Mouse (Mus musculus) CH12.LX (cell line): ENCODE results near the gene Cars. TPM values are rescaled to one million over a fixed set of nuclear protein-coding genes. Genes with fewer than 3 reads are reported as not detected.

Source experiments
- DNase-seq: peaks from one replicate; pipeline ENCODE4 v3.0.0-alpha.2; 2013; ENCODE audit errors: extremely low read depth
- H3K27ac ChIP-seq: 2 replicates; pipeline ENCODE4 v1.5.1; 2012; ENCODE audit warnings: low read depth, mild to moderate bottlenecking, control low read depth, moderate library complexity; ENCODE audit not compliant: insufficient read depth
- H3K27me3 ChIP-seq: replicated peaks from 2 replicates; pipeline ENCODE3; 2012; ENCODE audit warnings: inconsistent platforms
- H3K36me3 ChIP-seq, 2 experiments: replicated peaks in 1 of 2; 2 replicates each; pipeline versions ENCODE3 to v1.6.1; 2012; ENCODE audit warnings: inconsistent platforms in 1 of 2, low read length in 1 of 2, mild to moderate bottlenecking in 1 of 2, mixed read lengths in 1 of 2, moderate library complexity in 1 of 2; ENCODE audit not compliant: control insufficient read depth in 1 of 2, insufficient read depth in 1 of 2
- H3K4me1 ChIP-seq, 2 experiments: 2 replicates each; pipeline ENCODE4 v1.6.1; 2012; ENCODE audit warnings: inconsistent platforms in 1 of 2, moderate library complexity in 1 of 2; ENCODE audit not compliant: insufficient read depth in 2 of 2, control insufficient read depth in 1 of 2
- H3K4me2 ChIP-seq: 2 replicates; pipeline ENCODE4 v1.6.1; 2012; ENCODE audit warnings: low read depth, mild to moderate bottlenecking, control low read depth; ENCODE audit not compliant: poor library complexity, insufficient read depth, severe bottlenecking
- H3K4me3 ChIP-seq, 3 experiments: fragments of 150-350 bp in 1 of 3; sonication (generic) in 1 of 3; replicated peaks in 1 of 3; 2 replicates each; pipeline versions ENCODE3 to v1.5.1; 2011 to 2012; ENCODE audit warnings: low read depth in 2 of 3, low read length in 2 of 3, mild to moderate bottlenecking in 2 of 3, moderate library complexity in 2 of 3, control low read depth in 1 of 3, improper control_type of control experiment in 1 of 3, inconsistent platforms in 1 of 3, mixed read lengths in 1 of 3; ENCODE audit not compliant: poor library complexity in 1 of 3
- H3K79me2 ChIP-seq: replicated peaks from 2 replicates; pipeline ENCODE4 v1.6.1; 2012; ENCODE audit warnings: mild to moderate bottlenecking, moderate library complexity; ENCODE audit not compliant: control insufficient read depth, poor library complexity, insufficient read depth, severe bottlenecking; ENCODE audit errors: extremely low read depth
- H3K9ac ChIP-seq: 2 replicates; pipeline ENCODE4 v1.6.1; 2012; ENCODE audit warnings: low read depth, mild to moderate bottlenecking, control low read depth, moderate library complexity; ENCODE audit not compliant: insufficient read depth
- H3K9me3 ChIP-seq: replicated peaks from 2 replicates; pipeline ENCODE3; 2012; ENCODE audit warnings: low read length, inconsistent platforms, mixed read lengths
- BHLHE40 ChIP-seq: IDR thresholded peaks from 2 replicates; pipeline ENCODE4 v1.6.1; 2011; ENCODE audit warnings: mild to moderate bottlenecking, low read depth, low read length, improper control_type of control experiment
- CHD2 ChIP-seq: IDR thresholded peaks from 2 replicates; pipeline ENCODE4 v1.6.1; 2011; ENCODE audit warnings: low read length, improper control_type of control experiment
- EP300 ChIP-seq: IDR thresholded peaks from 2 replicates; pipeline ENCODE4 v1.6.1; 2011; ENCODE audit warnings: low read length, improper control_type of control experiment
- ETS1 ChIP-seq: conservative IDR thresholded peaks from 2 replicates; pipeline ENCODE4 v1.6.1; 2012; ENCODE audit warnings: low read depth, mild to moderate bottlenecking, inconsistent platforms, low read length, improper control_type of control experiment, moderate library complexity
- GABPA ChIP-seq: IDR thresholded peaks from 2 replicates; pipeline ENCODE4 v1.6.1; 2012; ENCODE audit warnings: low read depth, low read length, improper control_type of control experiment, inconsistent platforms; ENCODE audit not compliant: insufficient replicate concordance
- IRF4 ChIP-seq: IDR thresholded peaks from 2 replicates; pipeline ENCODE4 v1.6.1; 2014; ENCODE audit warnings: low read depth, mild to moderate bottlenecking, inconsistent platforms, low read length, improper control_type of control experiment
- KAT2A ChIP-seq: IDR thresholded peaks from 2 replicates; pipeline ENCODE4 v1.6.1; 2012; ENCODE audit warnings: low read length, improper control_type of control experiment, inconsistent platforms; ENCODE audit not compliant: insufficient replicate concordance
- MAZ ChIP-seq: IDR thresholded peaks from 2 replicates; pipeline ENCODE4 v1.6.1; 2012; ENCODE audit warnings: low read depth, mild to moderate bottlenecking, inconsistent platforms, low read length, improper control_type of control experiment, moderate library complexity
- MEF2A ChIP-seq: IDR thresholded peaks from 2 replicates; pipeline ENCODE4 v1.6.1; 2014; ENCODE audit warnings: low read depth, mild to moderate bottlenecking, inconsistent platforms, low read length, improper control_type of control experiment, borderline replicate concordance
- NELFE ChIP-seq: IDR thresholded peaks from 2 replicates; pipeline ENCODE4 v1.6.1; 2011; ENCODE audit warnings: low read depth, low read length, improper control_type of control experiment
- RAD21 ChIP-seq: IDR thresholded peaks from 2 replicates; pipeline ENCODE4 v1.6.1; 2011; ENCODE audit warnings: low read depth, mild to moderate bottlenecking, low read length, improper control_type of control experiment, moderate library complexity
- RCOR1 ChIP-seq: conservative IDR thresholded peaks from 2 replicates; pipeline ENCODE4 v1.6.1; 2012; ENCODE audit warnings: low read depth, mild to moderate bottlenecking, inconsistent platforms, low read length, improper control_type of control experiment
- SIN3A ChIP-seq: IDR thresholded peaks from 2 replicates; pipeline ENCODE4 v1.6.1; 2012; ENCODE audit warnings: low read length, improper control_type of control experiment, inconsistent platforms
- SMC3 ChIP-seq: IDR thresholded peaks from 2 replicates; pipeline ENCODE4 v1.6.1; 2011; ENCODE audit warnings: low read depth, low read length, improper control_type of control experiment
- TCF12 ChIP-seq: IDR thresholded peaks from 2 replicates; pipeline ENCODE4 v1.6.1; 2014; ENCODE audit warnings: low read depth, mild to moderate bottlenecking, inconsistent platforms, low read length, improper control_type of control experiment
- UBTF ChIP-seq: IDR thresholded peaks from 2 replicates; pipeline ENCODE4 v1.6.1; 2012; ENCODE audit warnings: low read depth, mild to moderate bottlenecking, inconsistent platforms, low read length, improper control_type of control experiment, moderate library complexity
- USF1 ChIP-seq: IDR thresholded peaks from 2 replicates; pipeline ENCODE4 v1.6.1; 2014; ENCODE audit warnings: low read depth, mild to moderate bottlenecking, inconsistent platforms, low read length, improper control_type of control experiment
- ZC3H11A ChIP-seq: IDR thresholded peaks from 2 replicates; pipeline ENCODE4 v1.6.1; 2012; ENCODE audit warnings: low read depth, mild to moderate bottlenecking, inconsistent platforms, low read length, improper control_type of control experiment
- ZKSCAN1 ChIP-seq: IDR thresholded peaks from 2 replicates; pipeline ENCODE4 v1.6.1; 2012; ENCODE audit warnings: low read depth, inconsistent platforms, low read length, improper control_type of control experiment, borderline replicate concordance
- ZNF384 ChIP-seq: IDR thresholded peaks from 2 replicates; pipeline ENCODE4 v1.6.1; 2012; ENCODE audit warnings: low read depth, low read length, improper control_type of control experiment, inconsistent platforms
- dilution Hi-C: fragments of 300-500 bp; cut with MboI; formaldehyde crosslinking; loops from 2 replicates; pipeline ENCODE4 v1.14.3; 2020; ENCODE audit warnings: low sequenced_read_pairs; ENCODE audit not compliant: extremely low pct_unique_long_range_greater_than_20kb, extremely low pct_ligation_motif_present
- in situ Hi-C: fragments of 300-500 bp; cut with MboI; formaldehyde crosslinking; loops from 3 replicates; pipeline ENCODE4 v1.14.3; 2019; ENCODE audit warnings: low sequenced_read_pairs, low pct_ligation_motif_present, low pct_unique_long_range_greater_than_20kb, mixed read lengths
- polyA plus RNA-seq: library from polyadenylated mRNA; unstranded; fragments of >175 nt; gene quantifications from 2 replicates; pipeline ENCODE4 v1.2.1, GENCODE M21; 2012; ENCODE audit warnings: low read depth; ENCODE audit not compliant: insufficient read length
- total RNA-seq, 2 experiments: library from RNA; depleted of rRNA; stranded (reverse); fragments of 300-350 nt in 1 of 2; fragments of >200 nt in 1 of 2; gene quantifications; 2 replicates each; pipeline ENCODE4 v1.2.3; 2012 to 2014

Cars gene
- total and polyA plus RNA-seq, 3 experiments: 118 to 222 (median 170) TPM

GRCm38 (mm10) chr7:143514416-143514768 lies 85.5 kb downstream of the Cars start:
- no peak overlapping the region for H3K27ac ChIP-seq
- in situ Hi-C loops (no loop called here), dilution Hi-C loops (no loop called here)
- H3K4me3 ChIP-seq: no peak overlapping the region
- H3K4me2 ChIP-seq: no peak overlapping the region
- H3K4me1 ChIP-seq: no peaks in the 10 kb centered on the region
- H3K36me3 ChIP-seq: peaks cover 56 to 75% of the 10 kb centered on the region in 2 experiments
- DNase-seq: no peak
- no peaks in the 10 kb centered on the region for H3K9me3 ChIP-seq
- H3K79me2 ChIP-seq: no peaks in the 10 kb centered on the region
- no peaks in the 10 kb centered on the region for H3K27me3 ChIP-seq
- TF ChIP-seq NELFE (no peak), SIN3A (no peak), BHLHE40 (no peak), ETS1 (no peak), MAZ (no peak), KAT2A (no peak), CHD2 (no peak), EP300 (no peak), GABPA (no peak)
- no peak overlapping the region for H3K9ac ChIP-seq

GRCm38 (mm10) chr7:143513763-143514415 lies 86.0 kb downstream of the Cars start:
- H3K4me3 ChIP-seq: no peak overlapping the region
- H3K9me3 ChIP-seq: no peaks in the 10 kb centered on the region
- H3K9ac ChIP-seq: no peak overlapping the region
- H3K36me3 ChIP-seq: peaks cover 51 to 70% of the 10 kb centered on the region in 2 experiments
- H3K27ac ChIP-seq: no peak overlapping the region
- no peak for DNase-seq
- no peaks in the 10 kb centered on the region for H3K79me2 ChIP-seq
- no peaks in the 10 kb centered on the region for H3K4me1 ChIP-seq
- in situ Hi-C loops: no loop called here
- TF ChIP-seq UBTF (no peak), TCF12 (no peak), ZNF384 (no peak), EP300 (no peak), MEF2A (no peak), SMC3 (no peak), IRF4 (no peak), RAD21 (no peak), SIN3A (no peak), ZC3H11A (no peak), RCOR1 (no peak), ZKSCAN1 (no peak), USF1 (no peak), CHD2 (no peak)
- dilution Hi-C loops: no loop called here
- H3K27me3 ChIP-seq: no peaks in the 10 kb centered on the region
- H3K4me2 ChIP-seq: no peak overlapping the region
